Mouse (Mus musculus) E14TG2a.4 (cell line): Measurements from ENCODE around the gene Igsf10.

ENCODE experiments used
- CTCF ChIP-seq: conservative IDR thresholded peaks from 2 replicates; pipeline ENCODE4 v1.5.1; 2014; ENCODE audit warnings: low read length
- NANOG ChIP-seq: IDR thresholded peaks from 2 replicates; pipeline ENCODE4 v1.6.1; 2014; ENCODE audit warnings: borderline replicate concordance, low read length, mixed read lengths

DNA sequence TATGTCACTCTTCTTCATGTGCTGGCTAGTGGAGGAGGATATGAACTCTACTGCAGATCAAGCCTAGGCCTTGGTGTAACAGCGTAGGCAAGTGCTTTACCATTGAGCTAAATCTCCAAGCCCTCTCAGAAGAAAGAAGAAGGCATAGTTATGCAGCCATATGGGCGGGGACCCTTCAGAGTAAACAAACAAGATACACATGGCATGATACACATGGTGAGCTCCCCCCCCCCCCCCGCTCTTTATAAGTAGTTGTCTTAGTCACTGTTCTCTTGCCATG lies 66.0 kb downstream of the Igsf10 start:
- no peak for TF ChIP-seq CTCF
- no peak for TF ChIP-seq NANOG
